Mouse (Mus musculus) 3T3-L1 (cell line): ENCODE measurements around the gene Reep6.

Source experiments
- DNase-seq: peaks from one replicate; pipeline ENCODE4 v3.0.0-alpha.2; 2015; ENCODE audit warnings: low read depth, low spot score

Reep6 gene

DNA sequence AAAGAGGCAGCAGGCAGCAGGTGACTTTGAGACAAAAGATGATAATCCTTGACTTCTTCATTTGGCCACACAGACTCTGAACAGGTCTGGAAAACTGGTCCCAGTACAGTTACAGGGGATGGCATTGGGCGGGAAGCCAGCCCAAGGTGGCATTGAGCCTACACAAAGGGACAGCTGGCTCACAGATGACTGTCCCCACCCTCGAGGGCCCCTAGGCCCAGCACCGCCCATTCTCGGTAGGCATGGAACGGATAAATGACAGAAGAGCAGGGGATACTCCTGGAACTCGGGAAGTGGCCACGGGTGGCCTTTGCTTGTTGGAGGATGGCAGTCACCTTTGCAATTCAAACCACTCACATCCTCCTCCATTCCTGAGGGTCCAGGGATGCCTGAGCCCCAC lies 55.6 kb downstream of the Reep6 start:
- no peak for DNase-seq
